Mouse (Mus musculus) cerebellum, adult 2 months (tissue): Measurements from ENCODE around the gene Plet1.

Experiments used
- CTCF ChIP-seq: fragments of 200-500 bp; IDR thresholded peaks from 2 replicates; pipeline ENCODE4 v1.5.1; 2011; ENCODE audit warnings: low read depth, mild to moderate bottlenecking, control low read depth, low read length, moderate library complexity, borderline replicate concordance; ENCODE audit not compliant: insufficient read depth
- POLR2A ChIP-seq: fragments of 200-500 bp; IDR thresholded peaks from 2 replicates; pipeline ENCODE4 v1.6.1; 2011; ENCODE audit warnings: low read length, control low read depth, borderline replicate concordance; ENCODE audit not compliant: insufficient read depth

DNA sequence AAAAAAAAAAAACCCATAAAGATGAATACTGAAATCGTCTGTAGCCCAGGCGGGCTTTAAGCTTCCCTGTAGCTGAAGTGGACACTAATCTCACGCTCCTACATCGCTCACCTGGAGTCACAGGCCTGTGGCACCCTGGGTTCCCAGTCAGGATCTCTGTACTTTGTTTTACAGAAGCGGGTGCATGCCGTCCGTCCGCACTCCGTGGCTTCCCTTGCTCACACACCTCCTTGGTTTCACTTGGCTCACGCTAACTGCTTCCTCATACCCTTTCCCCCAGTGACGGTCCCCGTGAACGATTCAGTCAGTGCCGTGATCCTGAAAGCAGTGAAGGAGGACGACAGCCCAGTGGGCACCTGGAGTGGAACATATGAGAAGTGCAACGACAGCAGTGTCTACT, 4.5 kb downstream of the Plet1 start:
- no peak for TF ChIP-seq POLR2A
- TF ChIP-seq CTCF, result no peak
